Mouse (Mus musculus) liver, adult 2 months (tissue): ENCODE data around the gene Abhd6. TPM values are rescaled to one million over a fixed set of nuclear protein-coding genes. Genes with fewer than 3 reads are reported as not detected.

Experiments
- DNase-seq: peaks from one replicate; pipeline ENCODE4 v3.0.0-alpha.2; 2011; ENCODE audit warnings: low read depth, low spot score; ENCODE audit errors: extremely low read depth
- H3K27ac ChIP-seq: fragments of 200-500 bp; replicated peaks from 2 replicates; pipeline ENCODE4 v1.5.1; 2012; ENCODE audit warnings: low read depth, mild to moderate bottlenecking, control low read depth, inconsistent platforms, low read length; ENCODE audit not compliant: insufficient read depth
- H3K27me3 ChIP-seq: fragments of 200-500 bp; 2 replicates; pipeline ENCODE4 v1.6.1; 2012; ENCODE audit warnings: mild to moderate bottlenecking, moderate library complexity, low read length, inconsistent platforms; ENCODE audit not compliant: control insufficient read depth, insufficient read depth
- H3K36me3 ChIP-seq: fragments of 200-500 bp; 2 replicates; pipeline ENCODE4 v1.6.1; 2012; ENCODE audit warnings: low read length, inconsistent platforms; ENCODE audit not compliant: control insufficient read depth, insufficient read depth
- H3K4me1 ChIP-seq: fragments of 200-500 bp; 2 replicates; pipeline ENCODE4 v1.6.1; 2011; ENCODE audit warnings: low read length; ENCODE audit not compliant: control insufficient read depth, insufficient read depth
- H3K4me3 ChIP-seq: fragments of 200-500 bp; 2 replicates; pipeline ENCODE4 v1.5.1; 2011; ENCODE audit warnings: low read depth, mild to moderate bottlenecking, control low read depth, low read length, moderate library complexity; ENCODE audit not compliant: insufficient read depth
- H3K79me2 ChIP-seq: fragments of 200-500 bp; 2 replicates; pipeline ENCODE4 v1.6.1; 2012; ENCODE audit warnings: inconsistent platforms, mild to moderate bottlenecking, low read length, moderate library complexity; ENCODE audit not compliant: control insufficient read depth, insufficient read depth
- H3K9ac ChIP-seq: fragments of 200-500 bp; 2 replicates; pipeline ENCODE4 v1.6.1; 2012; ENCODE audit warnings: low read depth, mild to moderate bottlenecking, control low read depth, inconsistent platforms, low read length
- CTCF ChIP-seq: fragments of 200-500 bp; IDR thresholded peaks from 2 replicates; pipeline ENCODE4 v1.5.1; 2011; ENCODE audit warnings: low read depth, low read length, control low read depth
- POLR2A ChIP-seq: fragments of 200-500 bp; IDR thresholded peaks from 2 replicates; pipeline ENCODE4 v1.6.1; 2011; ENCODE audit warnings: low read length, control low read depth; ENCODE audit not compliant: insufficient read depth; ENCODE audit errors: extremely low read depth
- WGBS: fragments of 180-500 bp; shearing (Covaris S2); methylation state at CpG from one replicate; pipeline ENCODE4 v1.1.7; 2018; 5-methylcytosine and 5-hydroxymethylcytosine counted together
- polyA plus RNA-seq: library from polyadenylated mRNA; depleted of rRNA; stranded (reverse); fragments of >200 nt; gene quantifications from 2 replicates; pipeline ENCODE4 v1.2.3, GENCODE M21; 2012
- total RNA-seq: library from RNA; depleted of rRNA; stranded (reverse); fragments of >200 nt; gene quantifications from 2 replicates; pipeline ENCODE4 v1.2.3, GENCODE M21; 2014

The Abhd6 gene
- total and polyA plus RNA-seq, 2 experiments: 29.2 to 39.6 TPM

DNA sequence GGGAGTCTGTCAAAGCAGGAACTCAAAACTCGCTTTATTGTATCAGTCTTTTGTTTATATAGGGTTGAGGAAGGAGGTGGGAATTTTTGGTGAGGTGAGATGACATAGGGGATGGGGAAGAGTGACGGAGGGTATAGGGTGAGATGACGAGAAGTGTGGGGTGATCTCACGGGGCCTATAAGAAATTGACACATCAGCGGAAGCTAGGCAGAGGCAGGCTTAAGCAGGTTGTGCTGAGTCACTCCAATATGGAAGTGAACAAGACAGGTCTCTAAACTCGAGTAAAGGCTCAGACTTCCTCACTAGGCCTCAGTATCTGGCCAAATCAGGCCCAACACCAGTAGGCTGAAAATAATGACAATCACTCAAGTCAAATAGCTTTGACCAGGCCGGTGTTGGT lies 57.2 kb downstream of the Abhd6 start:
- H3K4me1 ChIP-seq: no peaks in the 10 kb centered on the region
- H3K27me3 ChIP-seq: no peaks in the 10 kb centered on the region
- DNase-seq: no peak
- TF ChIP-seq POLR2A (no peak), CTCF (no peak)
- WGBS: 96% methylated on average over 7 of the region's 7 CpGs
- no peaks in the 10 kb centered on the region for H3K79me2 ChIP-seq
- peaks cover 10% of the 10 kb centered on the region; the same call in 1 of the 2 replicates for H3K36me3 ChIP-seq
- H3K9ac ChIP-seq: no peak overlapping the region
- H3K4me3 ChIP-seq: no peak overlapping the region
- H3K27ac ChIP-seq: no peak overlapping the region

DNA sequence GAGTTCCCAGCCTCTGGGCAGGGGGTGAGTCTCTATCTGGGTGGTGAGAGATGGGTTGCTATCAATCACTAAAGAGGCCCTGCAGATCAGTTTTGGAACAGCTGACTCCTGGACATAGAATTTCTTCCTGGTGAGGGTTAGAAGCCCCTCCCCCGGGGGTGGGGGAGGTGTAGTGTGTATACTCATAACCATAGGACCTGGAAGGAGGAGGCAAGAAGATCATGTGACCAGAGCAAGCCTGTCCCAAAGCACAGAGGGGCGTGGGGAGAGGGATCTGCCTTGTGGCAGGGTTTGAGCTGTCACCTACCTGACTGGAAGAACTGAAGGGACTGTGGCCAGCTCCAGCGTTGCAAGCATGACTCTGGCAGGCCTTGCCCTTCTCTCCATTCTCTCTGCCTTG lies 59.4 kb downstream of the Abhd6 start:
- TF ChIP-seq POLR2A: no peak
- no peak overlapping the region for H3K4me3 ChIP-seq
- H3K9ac ChIP-seq: no peak overlapping the region
- 57% methylated on average over 3 of the region's 3 CpGs for WGBS
- DNase-seq: no peak
- H3K79me2 ChIP-seq: no peaks in the 10 kb centered on the region
- H3K27me3 ChIP-seq: no peaks in the 10 kb centered on the region
- H3K36me3 ChIP-seq: no peaks in the 10 kb centered on the region
- H3K4me1 ChIP-seq: no peaks in the 10 kb centered on the region
- H3K27ac ChIP-seq: no peak overlapping the region

- Histone ChIP-seq H3K4me3 (no peak overlapping the region), H3K79me2 (no peaks in the 10 kb centered on the region), H3K9ac (no peak overlapping the region), H3K4me1 (no peaks in the 10 kb centered on the region), H3K27ac (no peak overlapping the region), H3K27me3 (no peaks in the 10 kb centered on the region), H3K36me3 (no peaks in the 10 kb centered on the region)
- DNase-seq: no peak
- TF ChIP-seq POLR2A (no peak), CTCF (no peak)
- WGBS: 78% methylated on average over 3 of the region's 3 CpGs
Measured at GRCm38 (mm10) chr14:8062537-8063301, 60.0 kb downstream of the Abhd6 start.

GRCm38 (mm10) chr14:8063835-8064785 lies 61.4 kb downstream of the Abhd6 start:
- no peak for DNase-seq
- WGBS: 85% methylated on average over 8 of the region's 8 CpGs
- H3K4me1 ChIP-seq: no peaks in the 10 kb centered on the region

DNA sequence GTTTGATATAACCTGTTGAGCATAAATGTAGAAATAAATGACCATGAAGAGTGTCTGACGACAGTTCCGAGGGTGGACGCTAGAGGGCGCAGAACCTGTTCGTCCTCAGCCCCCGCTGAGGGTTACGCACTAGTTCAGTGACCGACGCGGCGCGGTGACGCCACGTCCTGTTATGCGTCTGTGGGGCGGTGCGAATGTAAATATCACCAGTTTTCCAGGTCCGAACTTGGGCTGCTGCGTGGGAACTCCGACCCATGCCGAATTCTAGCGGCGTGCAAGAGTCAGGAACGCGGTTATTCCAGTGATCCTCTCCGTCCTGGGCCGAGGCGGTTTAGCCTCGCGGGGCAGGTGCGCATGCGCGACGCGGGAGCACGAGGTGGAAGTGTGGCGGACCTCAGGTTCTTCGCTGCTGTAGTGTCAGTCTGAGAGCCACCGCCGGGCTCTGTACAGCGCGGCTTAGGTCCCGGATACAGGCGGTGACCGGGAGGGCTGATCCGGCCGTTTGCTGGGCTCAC lies 77.5 kb downstream of the Abhd6 start, which contains the start of gene Rpp14:
Rpp14 (plus strand) TSS at position 203 of the 515 bp plus-strand sequence.
- WGBS: under 1% methylated on average over 47 of the region's 47 CpGs
- Histone ChIP-seq H3K27ac (peak within 1 kb of the TSS; percentile 97), H3K9ac (peak within 1 kb of the TSS; percentile 92), H3K79me2 (peaks cover 9% of the 10 kb centered on the region), H3K27me3 (no peaks in the 10 kb centered on the region), H3K36me3 (peaks cover 11% of the 10 kb centered on the region), H3K4me3 (peak within 1 kb of the TSS; percentile 88), H3K4me1 (peaks cover 5% of the 10 kb centered on the region)
- peak; percentile 85 for DNase-seq
- peak; percentile 99 for TF ChIP-seq CTCF
- peak; percentile 28 for TF ChIP-seq POLR2A

More at GRCm38 (mm10) chr14:8063835-8064785, 61.4 kb downstream of the Abhd6 start:
- Histone ChIP-seq H3K79me2 (no peaks in the 10 kb centered on the region), H3K27me3 (no peaks in the 10 kb centered on the region), H3K27ac (no peak overlapping the region), H3K36me3 (no peaks in the 10 kb centered on the region), H3K9ac (no peak overlapping the region), H3K4me3 (no peak overlapping the region)
- TF ChIP-seq POLR2A (no peak), CTCF (no peak)
